Mouse (Mus musculus) embryonic facial prominence, embryonic 11.5 days (tissue): Measurements from ENCODE around the gene Mup2. TPM values are rescaled to one million over a fixed set of nuclear protein-coding genes. Genes with fewer than 3 reads are reported as not detected.
"Not testable (repeated sequence)": the region's sequence is repeated elsewhere in the genome, so short reads cannot be mapped to it uniquely, and the experiment has no call there.

Source experiments
- ATAC-seq: fragments of 200-750 bp; cut with Nextera tagmentation; replicated peaks from 2 replicates; pipeline ENCODE4 v1.8.0; 2017; ENCODE audit warnings: low read depth; ENCODE audit not compliant: insufficient number of reproducible peaks, low FRiP score, low TSS enrichment
- DNase-seq: peaks from one replicate; pipeline ENCODE4 v3.0.0-alpha.2; 2015; ENCODE audit warnings: low spot score
- H3K27ac ChIP-seq: fragments of 300-500 bp; sonication (generic); replicated peaks from 2 replicates; pipeline ENCODE4 v1.5.1; 2014; ENCODE audit warnings: mild to moderate bottlenecking, low read depth, low read length, control low read depth
- H3K27me3 ChIP-seq: fragments of 300-500 bp; sonication (generic); 2 replicates; pipeline ENCODE4 v1.6.1; 2014; ENCODE audit warnings: mild to moderate bottlenecking, low read length, moderate library complexity, mixed read lengths; ENCODE audit not compliant: control insufficient read depth, insufficient read depth
- H3K36me3 ChIP-seq: fragments of 300-500 bp; sonication (generic); replicated peaks from 2 replicates; pipeline ENCODE4 v1.6.1; 2014; ENCODE audit warnings: low read depth, mild to moderate bottlenecking, low read length, moderate library complexity, mixed read lengths; ENCODE audit not compliant: control insufficient read depth, insufficient read depth
- H3K4me1 ChIP-seq: fragments of 300-500 bp; sonication (generic); 2 replicates; pipeline ENCODE4 v1.6.1; 2014; ENCODE audit warnings: low read length, mixed read lengths; ENCODE audit not compliant: control insufficient read depth, insufficient read depth
- H3K4me2 ChIP-seq: fragments of 300-500 bp; sonication (generic); 2 replicates; pipeline ENCODE4 v1.6.1; 2014; ENCODE audit warnings: low read depth, mild to moderate bottlenecking, control low read depth, low read length, moderate library complexity
- H3K4me3 ChIP-seq: fragments of 300-500 bp; sonication (generic); 2 replicates; pipeline ENCODE4 v1.5.1; 2014; ENCODE audit warnings: low read depth, low read length, control low read depth
- H3K9ac ChIP-seq: fragments of 300-500 bp; sonication (generic); replicated peaks from 2 replicates; pipeline ENCODE4 v1.6.1; 2014; ENCODE audit warnings: mild to moderate bottlenecking, control low read depth, low read length
- H3K9me3 ChIP-seq: fragments of 300-500 bp; sonication (generic); replicated peaks from 2 replicates; pipeline ENCODE4 v1.6.1; 2016; ENCODE audit warnings: mild to moderate bottlenecking, low read length, inconsistent platforms, mixed read lengths; ENCODE audit not compliant: control insufficient read depth
- polyA plus RNA-seq: library from polyadenylated mRNA; unstranded; fragments of >200 nt; fragmentation: Nextera tagmentation; extraction: Ambion mirVana; gene quantifications from 2 replicates; pipeline ENCODE4 v1.2.1, GENCODE M21; 2014

Gene Mup2
- not detected in 2 replicates for polyA plus RNA-seq

- not testable (repeated sequence) for H3K9ac ChIP-seq, H3K27me3 ChIP-seq, DNase-seq, H3K4me2 ChIP-seq, H3K9me3 ChIP-seq, ATAC-seq, H3K4me3 ChIP-seq, H3K36me3 ChIP-seq, H3K4me1 ChIP-seq, H3K27ac ChIP-seq
Observed at GRCm38 (mm10) chr4:60154189-60154588, at the start of gene Mup2. Gene Mup2, minus strand, starts transcription at chr4:60154289.

Other genes with a start within 250 kb of the Mup2 start
- not detected in 2 replicates for gene Slc46a2, start 239.2 kb downstream of the Mup2 start, polyA plus RNA-seq
- gene Mup4, start 193.6 kb downstream of the Mup2 start, polyA plus RNA-seq: not detected in 2 replicates
- gene Mup6, start 190.0 kb downstream of the Mup2 start, polyA plus RNA-seq: not detected in 2 replicates
- gene Mup7, start 83.8 kb downstream of the Mup2 start, polyA plus RNA-seq: not detected in 2 replicates
- gene Mup8, start 68.3 kb upstream of the Mup2 start, polyA plus RNA-seq: not detected in 2 replicates